Mouse (Mus musculus) MEL (cell line): Measurements from ENCODE around the gene Cdpf1. TPM values are rescaled to one million over a fixed set of nuclear protein-coding genes. Genes with fewer than 3 reads are reported as not detected.
"Not testable (repeated sequence)": the region's sequence is repeated elsewhere in the genome, so short reads cannot be mapped to it uniquely, and the experiment has no call there.

Source experiments
- DNase-seq: peaks from one replicate; pipeline ENCODE4 v3.0.0; 2011; ENCODE audit warnings: low read depth, low spot score
- H3K27ac ChIP-seq: 2 replicates; pipeline ENCODE4 v1.5.1; 2012; ENCODE audit warnings: low read depth, mild to moderate bottlenecking, control low read depth, low read length, moderate library complexity; ENCODE audit not compliant: control insufficient read depth
- H3K27me3 ChIP-seq, 2 experiments: fragments of 150-350 bp in 1 of 2; sonication (generic) in 1 of 2; 2 replicates each; pipeline ENCODE4 v1.6.1; 2012; ENCODE audit warnings: low read length in 2 of 2, mild to moderate bottlenecking in 2 of 2, improper control_type of control experiment in 1 of 2, moderate library complexity in 1 of 2; ENCODE audit not compliant: insufficient read depth in 2 of 2, control insufficient read depth in 1 of 2
- H3K36me3 ChIP-seq, 2 experiments: 2 replicates each; pipeline ENCODE4 v1.6.1; 2012 to 2014; ENCODE audit warnings: low read length in 2 of 2, improper control_type of control experiment in 1 of 2, inconsistent platforms in 1 of 2, mild to moderate bottlenecking in 1 of 2; ENCODE audit not compliant: insufficient read depth in 2 of 2, control insufficient read depth in 1 of 2
- H3K4me1 ChIP-seq, 2 experiments: fragments of 150-350 bp in 1 of 2; sonication (generic) in 1 of 2; 2 replicates each; pipeline ENCODE4 v1.6.1; 2012; ENCODE audit warnings: low read length in 2 of 2, improper control_type of control experiment in 1 of 2, mild to moderate bottlenecking in 1 of 2; ENCODE audit not compliant: insufficient read depth in 2 of 2, control insufficient read depth in 1 of 2
- H3K4me3 ChIP-seq, 2 experiments: fragments of 150-350 bp in 1 of 2; sonication (generic) in 1 of 2; 2 replicates each; pipeline ENCODE4 v1.5.1; 2012; ENCODE audit warnings: low read depth in 2 of 2, low read length in 2 of 2, mild to moderate bottlenecking in 2 of 2, moderate library complexity in 2 of 2, control low read depth in 1 of 2, improper control_type of control experiment in 1 of 2; ENCODE audit not compliant: control insufficient read depth in 1 of 2, insufficient read depth in 1 of 2
- H3K79me2 ChIP-seq: 2 replicates; pipeline ENCODE4 v1.6.1; 2012; ENCODE audit warnings: mild to moderate bottlenecking, low read length, moderate library complexity; ENCODE audit not compliant: control insufficient read depth, poor library complexity, insufficient read depth
- H3K9ac ChIP-seq: 2 replicates; pipeline ENCODE4 v1.6.1; 2012; ENCODE audit warnings: low read depth, mild to moderate bottlenecking, control low read depth, low read length, moderate library complexity; ENCODE audit not compliant: control insufficient read depth, poor library complexity, severe bottlenecking
- H3K9me3 ChIP-seq: fragments of 150-350 bp; sonication (generic); replicated peaks from 2 replicates; pipeline ENCODE4 v1.6.1; 2012; ENCODE audit warnings: mild to moderate bottlenecking, low read length, improper control_type of control experiment, moderate library complexity; ENCODE audit not compliant: insufficient read depth
- BHLHE40 ChIP-seq: IDR thresholded peaks from 2 replicates; pipeline ENCODE4 v1.6.1; 2012; ENCODE audit warnings: low read depth, mild to moderate bottlenecking, inconsistent platforms, low read length, improper control_type of control experiment, borderline replicate concordance
- CTCF ChIP-seq, 3 experiments: IDR thresholded peaks in 2 of 3; conservative IDR thresholded peaks in 1 of 3; 2 replicates each; pipeline ENCODE4 v1.5.1; 2011 to 2012; ENCODE audit warnings: low read length in 3 of 3, low read depth in 2 of 3, mild to moderate bottlenecking in 2 of 3, improper control_type of control experiment in 1 of 3, inconsistent platforms in 1 of 3, mixed read lengths in 1 of 3, moderate library complexity in 1 of 3; ENCODE audit not compliant: control insufficient read depth in 1 of 3, insufficient read depth in 1 of 3, poor library complexity in 1 of 3, severe bottlenecking in 1 of 3
- ELF1 ChIP-seq: IDR thresholded peaks from 2 replicates; pipeline ENCODE4 v1.6.1; 2014; ENCODE audit warnings: low read depth, mild to moderate bottlenecking, inconsistent platforms, low read length, improper control_type of control experiment, moderate library complexity
- JUND ChIP-seq: IDR thresholded peaks from 2 replicates; pipeline ENCODE4 v1.6.1; 2011; ENCODE audit warnings: low read depth, mild to moderate bottlenecking, improper control_type of control experiment, low read length
- MAX ChIP-seq: IDR thresholded peaks from 2 replicates; pipeline ENCODE4 v1.6.1; 2011; ENCODE audit warnings: low read length, improper control_type of control experiment
- MYC ChIP-seq: IDR thresholded peaks from 2 replicates; pipeline ENCODE4 v1.6.1; 2011; ENCODE audit warnings: low read depth, mild to moderate bottlenecking, low read length, improper control_type of control experiment, moderate library complexity
- NELFE ChIP-seq: IDR thresholded peaks from 2 replicates; pipeline ENCODE4 v1.6.1; 2011; ENCODE audit warnings: low read depth, low read length, improper control_type of control experiment
- RAD21 ChIP-seq: IDR thresholded peaks from 2 replicates; pipeline ENCODE4 v1.6.1; 2011; ENCODE audit warnings: mild to moderate bottlenecking, low read depth, low read length, improper control_type of control experiment
- RCOR1 ChIP-seq: IDR thresholded peaks from 2 replicates; pipeline ENCODE4 v1.6.1; 2012; ENCODE audit warnings: low read depth, mild to moderate bottlenecking, inconsistent platforms, low read length, improper control_type of control experiment
- SIN3A ChIP-seq: IDR thresholded peaks from 2 replicates; pipeline ENCODE4 v1.6.1; 2012; ENCODE audit warnings: low read length, improper control_type of control experiment, inconsistent platforms
- SMC3 ChIP-seq: IDR thresholded peaks from 2 replicates; pipeline ENCODE4 v1.6.1; 2011; ENCODE audit warnings: low read depth, low read length, improper control_type of control experiment
- TBP ChIP-seq: IDR thresholded peaks from 2 replicates; pipeline ENCODE4 v1.8.0; 2011; ENCODE audit warnings: low read depth, low read length, improper control_type of control experiment
- TCF12 ChIP-seq: IDR thresholded peaks from 2 replicates; pipeline ENCODE4 v1.6.1; 2014; ENCODE audit warnings: low read depth, mild to moderate bottlenecking, inconsistent platforms, low read length, improper control_type of control experiment, moderate library complexity
- USF1 ChIP-seq: IDR thresholded peaks from 2 replicates; pipeline ENCODE4 v1.6.1; 2014; ENCODE audit warnings: low read depth, mild to moderate bottlenecking, inconsistent platforms, low read length, improper control_type of control experiment, moderate library complexity
- USF2 ChIP-seq, 2 experiments: IDR thresholded peaks; 2 replicates each; pipeline ENCODE4 v1.6.1; 2011 to 2012; ENCODE audit warnings: improper control_type of control experiment in 2 of 2, low read length in 2 of 2, borderline replicate concordance in 1 of 2, inconsistent platforms in 1 of 2, low read depth in 1 of 2, mild to moderate bottlenecking in 1 of 2; ENCODE audit not compliant: insufficient read depth in 1 of 2
- ZKSCAN1 ChIP-seq: IDR thresholded peaks from 2 replicates; pipeline ENCODE4 v1.6.1; 2012; ENCODE audit warnings: low read depth, mild to moderate bottlenecking, inconsistent platforms, low read length, improper control_type of control experiment, moderate library complexity
- ZNF384 ChIP-seq: IDR thresholded peaks from 2 replicates; pipeline ENCODE4 v1.6.1; 2012; ENCODE audit warnings: low read depth, mild to moderate bottlenecking, inconsistent platforms, low read length, improper control_type of control experiment
- polyA plus RNA-seq, 2 experiments: library from polyadenylated mRNA; stranded (reverse) in 1 of 2; unstranded in 1 of 2; fragments of >175 nt in 1 of 2; fragments of >200 nt in 1 of 2; gene quantifications; 2 replicates each; pipeline versions ENCODE4 v1.2.1 to v1.2.4; 2012; ENCODE audit warnings: low replicate concordance in 2 of 2, low read depth in 1 of 2; ENCODE audit not compliant: insufficient read length in 2 of 2, insufficient read depth in 1 of 2, missing spikeins in 1 of 2
- total RNA-seq: library from RNA; depleted of rRNA; stranded (reverse); fragments of 300-350 nt; gene quantifications from 2 replicates; pipeline ENCODE4 v1.2.3, GENCODE M21; 2012

Cdpf1 gene
- total and polyA plus RNA-seq, 3 experiments, result 30.5 to 44.0 TPM; not detected in 1

- Histone ChIP-seq H3K27me3 (no peaks in the 10 kb centered on the region), H3K9me3 (no peaks in the 10 kb centered on the region), H3K4me1 (no peaks in the 10 kb centered on the region), H3K9ac (no peak overlapping the region), H3K4me3 (no peak overlapping the region), H3K79me2 (no peaks in the 10 kb centered on the region), H3K36me3 (no peaks in the 10 kb centered on the region), H3K27ac (no peak overlapping the region)
- TF ChIP-seq NELFE (no peak), USF1 (no peak), TCF12 (no peak), ZKSCAN1 (no peak), SIN3A (no peak), SMC3 (peak; percentile 35), ELF1 (no peak), CTCF (IDR thresholded peaks at IDR 0.05 in 2 of 3, conservative IDR thresholded peaks at IDR 0.05 in 1 of 3; ENCODE audit: control insufficient read depth in 1 of 3, insufficient read depth in 1 of 3, low read depth in 2 of 3, low read length in 3 of 3, poor library complexity in 1 of 3, severe bottlenecking in 1 of 3) (peak; percentile 17 to 39 (median 36); a peak in 5 of 6 replicates), ZNF384 (no peak), RAD21 (peak; percentile 9)
- peak; percentile 23 for DNase-seq
These were observed 28.4 kb downstream of the Cdpf1 start for GRCm38 (mm10) chr15:85783146-85783545.

DNA sequence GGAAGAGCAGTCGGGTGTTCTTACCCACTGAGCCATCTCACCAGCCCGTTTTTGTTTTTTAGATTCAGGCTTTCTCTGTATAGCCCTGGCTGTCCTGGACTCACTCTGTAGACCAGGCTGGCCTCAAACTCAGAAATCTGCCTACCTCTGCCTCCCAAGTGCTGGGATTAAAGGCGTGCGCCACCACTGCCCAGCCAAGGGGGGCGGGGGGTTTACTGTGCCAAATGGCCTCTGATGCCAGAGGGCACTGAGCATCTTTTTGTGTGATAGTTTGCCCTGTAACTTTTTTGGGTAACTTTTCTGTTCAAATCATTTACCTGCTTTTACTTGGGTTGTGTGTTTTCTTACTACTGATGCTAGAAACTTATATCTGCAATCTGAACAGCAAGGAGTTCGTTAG, 32.6 kb downstream of the Cdpf1 start:
- H3K27me3 ChIP-seq, H3K36me3 ChIP-seq, H3K4me1 ChIP-seq, H3K79me2 ChIP-seq, DNase-seq, H3K9me3 ChIP-seq, H3K27ac ChIP-seq, H3K4me3 ChIP-seq, H3K9ac ChIP-seq: not testable (repeated sequence)

- Histone ChIP-seq H3K9ac (no peak overlapping the region), H3K79me2 (no peaks in the 10 kb centered on the region), H3K27me3 (no peaks in the 10 kb centered on the region), H3K36me3 (no peaks in the 10 kb centered on the region), H3K4me3 (no peak overlapping the region), H3K27ac (no peak overlapping the region), H3K4me1 (no peaks in the 10 kb centered on the region), H3K9me3 (no peaks in the 10 kb centered on the region)
- no peak for DNase-seq
- no peak for TF ChIP-seq MAX
These were observed 34.7 kb downstream of the Cdpf1 start for GRCm38 (mm10) chr15:85776771-85777170.

DNA sequence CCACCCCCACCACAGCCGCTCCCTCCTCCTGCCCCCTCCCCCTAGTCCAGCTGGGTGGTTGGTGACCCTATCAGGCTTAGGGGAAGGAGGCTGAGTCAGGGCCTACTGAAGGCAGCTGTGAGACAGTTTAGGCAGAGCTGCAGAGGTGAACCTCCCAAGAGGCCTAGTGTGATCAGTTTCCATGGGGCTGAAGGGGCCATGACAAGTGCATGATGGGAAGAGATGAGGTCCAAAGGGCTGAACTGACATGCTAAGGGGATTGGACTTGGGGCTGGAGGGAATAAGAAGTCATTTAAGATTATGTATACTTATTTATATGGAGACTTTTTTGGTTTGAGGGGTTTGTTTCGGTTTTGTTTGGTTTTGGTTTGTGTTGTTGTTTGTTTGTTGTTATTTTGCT, 35.3 kb downstream of the Cdpf1 start:
- H3K36me3 ChIP-seq, result no peaks in the 10 kb centered on the region
- H3K9ac ChIP-seq, result no peak overlapping the region
- no peak for DNase-seq
- no peaks in the 10 kb centered on the region for H3K79me2 ChIP-seq
- TF ChIP-seq MYC (no peak), RCOR1 (no peak), TBP (no peak), JUND (no peak), SMC3 (no peak), BHLHE40 (no peak), USF2 (IDR thresholded peaks at IDR 0.05; ENCODE audit: borderline replicate concordance in 1 of 2, insufficient read depth in 1 of 2, low read depth in 1 of 2, low read length in 2 of 2) (no peak)
- H3K4me3 ChIP-seq, result no peak overlapping the region
- no peaks in the 10 kb centered on the region for H3K27me3 ChIP-seq
- no peak overlapping the region for H3K27ac ChIP-seq
- H3K9me3 ChIP-seq, result no peaks in the 10 kb centered on the region
- H3K4me1 ChIP-seq, result no peaks in the 10 kb centered on the region
